Mouse (Mus musculus): ENCODE results near the gene Ttf1. TPM values are rescaled to one million over a fixed set of nuclear protein-coding genes. Genes with fewer than 3 reads are reported as not detected.
"Not testable (repeated sequence)": the region's sequence is repeated elsewhere in the genome, so short reads cannot be mapped to it uniquely, and the experiment has no call there.

Gene Ttf1
- polyA plus RNA-seq, 1 experiment: 3.2 TPM

GRCm38 (mm10) chr2:29053802-29054544, 6.1 kb upstream of the Ttf1 start:
- Histone ChIP-seq H3K27me3 (replicated peaks) (peaks cover 15% of the 10 kb centered on the region), H3K4me1 (peaks cover 34% of the 10 kb centered on the region), H3K4me3 (replicated peaks) (peak overlapping the region; percentile 93), H3K36me3 (replicated peaks; ENCODE audit: low read length) (no peaks in the 10 kb centered on the region), H3K9me3 (no peaks in the 10 kb centered on the region)
- no peak for TF ChIP-seq FLI1 (IDR thresholded peaks at IDR 0.05; ENCODE audit: low read length)
- no peak for TF ChIP-seq GATA1 (IDR thresholded peaks at IDR 0.05; ENCODE audit: borderline replicate concordance, low read length)

DNA sequence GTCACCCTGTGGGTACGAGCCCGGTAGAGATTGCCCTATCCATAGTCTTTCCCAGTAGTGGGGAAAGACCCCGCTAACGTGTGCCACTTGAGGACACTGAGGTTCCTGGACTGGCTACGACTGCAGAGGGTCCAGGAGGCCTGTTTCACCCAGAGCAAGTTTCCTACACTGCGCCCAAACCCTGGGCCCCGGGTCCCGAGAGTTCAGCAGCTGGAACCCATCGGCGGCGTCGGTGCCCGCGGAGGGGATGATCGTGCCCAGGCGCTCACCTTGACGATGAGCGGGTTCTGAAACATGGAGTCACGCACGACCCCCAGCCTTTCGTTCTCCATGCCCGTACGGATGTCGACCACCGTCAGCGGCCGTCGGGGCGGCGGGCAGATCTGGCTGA, 5.5 kb upstream of the Ttf1 start:
- Histone ChIP-seq H3K36me3 (replicated peaks; ENCODE audit: low read length) (no peaks in the 10 kb centered on the region), H3K9me3 (no peaks in the 10 kb centered on the region), H3K27me3 (replicated peaks) (peaks cover 15% of the 10 kb centered on the region), H3K4me3 (replicated peaks) (peak overlapping the region; percentile 93), H3K4me1 (peaks cover 29% of the 10 kb centered on the region)
- TF ChIP-seq GATA1 (IDR thresholded peaks at IDR 0.05; ENCODE audit: borderline replicate concordance, low read length): no peak

GRCm38 (mm10) chr2:29054991-29055390, 5.1 kb upstream of the Ttf1 start, which contains the start of gene Cfap77:
Cfap77 (minus strand) TSS chr2:29055066.
- Histone ChIP-seq H3K36me3 (replicated peaks; ENCODE audit: low read length) (no peaks in the 10 kb centered on the region), H3K9me3 (no peaks in the 10 kb centered on the region), H3K4me1 (peaks cover 31% of the 10 kb centered on the region), H3K27me3 (replicated peaks) (peaks cover 15% of the 10 kb centered on the region), H3K4me3 (replicated peaks) (peak within 1 kb of the TSS; percentile 93)
- TF ChIP-seq FLI1 (IDR thresholded peaks at IDR 0.05; ENCODE audit: low read length): no peak

- no peak for TF ChIP-seq FLI1 (IDR thresholded peaks at IDR 0.05; ENCODE audit: low read length)
- no peak for TF ChIP-seq GATA1 (IDR thresholded peaks at IDR 0.05; ENCODE audit: borderline replicate concordance, low read length)
- Histone ChIP-seq H3K27me3 (replicated peaks) (no peaks in the 10 kb centered on the region), H3K4me1 (peaks cover 56% of the 10 kb centered on the region), H3K4me3 (replicated peaks) (no peak overlapping the region), H3K9me3 (no peaks in the 10 kb centered on the region), H3K36me3 (replicated peaks; ENCODE audit: low read length) (peaks cover 77% of the 10 kb centered on the region)
Observed at GRCm38 (mm10) chr2:29065796-29066195, 5.7 kb downstream of the Ttf1 start.

DNA sequence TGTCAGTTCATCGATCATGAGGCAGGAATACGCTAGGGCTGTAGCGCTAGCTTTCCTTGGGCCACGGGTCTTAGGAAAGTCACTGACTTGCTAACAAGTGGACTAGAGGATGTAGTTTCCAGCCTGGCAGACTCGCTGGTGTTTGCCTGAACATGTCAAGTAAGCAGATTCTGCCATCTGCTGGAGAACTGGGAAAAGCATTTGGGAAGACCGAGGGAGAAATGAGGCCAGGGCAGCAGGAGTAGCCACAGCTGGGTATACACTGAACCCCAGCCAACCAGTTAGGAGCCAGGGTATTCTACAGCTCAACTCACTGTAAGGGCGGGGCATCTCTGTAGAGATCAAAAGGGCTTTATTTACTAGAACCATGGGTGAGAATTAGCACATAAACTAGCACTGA, 6.3 kb downstream of the Ttf1 start:
- Histone ChIP-seq H3K36me3 (replicated peaks; ENCODE audit: low read length) (peaks cover 83% of the 10 kb centered on the region), H3K9me3 (no peaks in the 10 kb centered on the region), H3K27me3 (replicated peaks) (no peaks in the 10 kb centered on the region), H3K4me1 (peaks cover 50% of the 10 kb centered on the region), H3K4me3 (replicated peaks) (peak overlapping the region; percentile 28)
- TF ChIP-seq GATA1 (IDR thresholded peaks at IDR 0.05; ENCODE audit: borderline replicate concordance, low read length) (no peak), FLI1 (IDR thresholded peaks at IDR 0.05; ENCODE audit: low read length) (no peak)

- Histone ChIP-seq H3K4me3 (replicated peaks) (no peak overlapping the region), H3K36me3 (replicated peaks; ENCODE audit: low read length) (peaks cover 95% of the 10 kb centered on the region), H3K4me1 (no peaks in the 10 kb centered on the region), H3K9me3 (no peaks in the 10 kb centered on the region), H3K27me3 (replicated peaks) (no peaks in the 10 kb centered on the region)
- no peak for TF ChIP-seq GATA1 (IDR thresholded peaks at IDR 0.05; ENCODE audit: borderline replicate concordance, low read length)
- TF ChIP-seq FLI1 (IDR thresholded peaks at IDR 0.05; ENCODE audit: low read length): no peak
Observed at GRCm38 (mm10) chr2:29074676-29075075, 14.6 kb downstream of the Ttf1 start.

DNA sequence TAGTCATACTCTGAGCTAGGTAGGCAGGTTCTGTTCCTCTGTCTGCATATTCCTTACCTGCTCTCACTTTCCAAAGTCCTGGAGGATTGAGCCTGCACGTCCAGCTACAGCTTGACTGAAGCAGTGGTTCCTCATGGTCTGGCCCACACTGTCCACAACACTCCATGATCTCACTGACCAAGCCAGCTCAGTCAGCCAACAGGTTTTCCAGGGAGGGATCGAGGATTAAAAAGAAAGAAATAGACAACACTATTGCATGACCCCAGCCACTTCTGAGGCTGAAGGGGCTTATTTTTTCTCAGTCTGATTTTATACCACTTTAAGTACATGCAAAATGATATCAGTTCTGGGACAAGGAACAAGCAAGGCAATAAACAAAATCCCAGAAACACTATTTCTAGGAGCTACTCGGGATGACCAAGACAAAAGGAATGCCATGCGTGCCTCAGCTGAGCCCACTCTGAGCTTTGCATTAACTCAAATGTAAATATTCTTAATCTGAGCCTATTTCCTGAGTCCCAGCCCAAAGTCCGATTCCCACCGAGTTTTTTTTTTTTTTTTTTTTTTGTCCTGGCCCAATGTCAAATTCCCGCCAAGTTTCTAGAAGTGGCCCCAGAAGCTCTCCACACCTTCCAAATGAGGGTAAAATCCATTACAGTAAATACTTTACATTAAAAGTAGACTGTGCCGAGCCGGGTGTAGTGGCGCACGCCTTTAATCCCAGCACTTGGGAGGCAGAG, 15.4 kb downstream of the Ttf1 start:
- no peaks in the 10 kb centered on the region for H3K9me3 ChIP-seq
- TF ChIP-seq GATA1 (IDR thresholded peaks at IDR 0.05; ENCODE audit: borderline replicate concordance, low read length) (no peak), FLI1 (IDR thresholded peaks at IDR 0.05; ENCODE audit: low read length) (no peak)
- no peak overlapping the region for H3K4me3 ChIP-seq (replicated peaks)
- peaks cover 95% of the 10 kb centered on the region for H3K36me3 ChIP-seq (replicated peaks; ENCODE audit: low read length)
- H3K27me3 ChIP-seq (replicated peaks): no peaks in the 10 kb centered on the region
- H3K4me1 ChIP-seq: no peaks in the 10 kb centered on the region

GRCm38 (mm10) chr2:29076226-29076625, 16.2 kb downstream of the Ttf1 start:
- H3K36me3 ChIP-seq (replicated peaks; ENCODE audit: low read length): peaks cover 95% of the 10 kb centered on the region
- TF ChIP-seq FLI1 (IDR thresholded peaks at IDR 0.05; ENCODE audit: low read length): no peak
- TF ChIP-seq GATA1 (IDR thresholded peaks at IDR 0.05; ENCODE audit: borderline replicate concordance, low read length): no peak
- no peaks in the 10 kb centered on the region for H3K9me3 ChIP-seq
- H3K4me3 ChIP-seq (replicated peaks): no peak overlapping the region
- H3K27me3 ChIP-seq (replicated peaks): no peaks in the 10 kb centered on the region
- no peaks in the 10 kb centered on the region for H3K4me1 ChIP-seq

- TF ChIP-seq FLI1 (IDR thresholded peaks at IDR 0.05; ENCODE audit: low read length): no peak
- TF ChIP-seq GATA1 (IDR thresholded peaks at IDR 0.05; ENCODE audit: borderline replicate concordance, low read length): no peak
- H3K4me3 ChIP-seq (replicated peaks): no peak overlapping the region
- H3K36me3 ChIP-seq (replicated peaks; ENCODE audit: low read length): peaks cover 96% of the 10 kb centered on the region
- no peaks in the 10 kb centered on the region for H3K4me1 ChIP-seq
- H3K27me3 ChIP-seq (replicated peaks): no peaks in the 10 kb centered on the region
- no peaks in the 10 kb centered on the region for H3K9me3 ChIP-seq
Observed at GRCm38 (mm10) chr2:29081965-29082364, 21.9 kb downstream of the Ttf1 start.

DNA sequence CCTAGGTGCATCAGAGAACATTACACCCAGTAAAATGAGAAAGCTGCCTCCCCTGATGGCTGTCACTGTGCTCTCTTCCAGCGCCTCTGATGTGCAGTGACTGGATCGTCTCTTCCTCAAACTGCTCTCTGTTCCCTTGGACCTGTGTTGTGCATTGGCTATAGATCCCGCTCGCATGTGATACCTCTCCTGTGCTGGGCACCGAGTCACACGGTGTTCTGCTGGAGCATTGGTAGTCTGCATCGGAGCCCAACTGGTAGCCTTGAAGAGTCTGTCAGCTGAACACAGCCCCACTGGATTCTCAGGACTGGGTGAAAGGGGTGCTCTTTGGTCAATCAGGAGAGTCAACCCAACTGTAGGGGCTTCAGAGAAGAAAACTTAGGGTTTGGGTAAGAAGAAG, 26.0 kb downstream of the Ttf1 start:
- no peaks in the 10 kb centered on the region for H3K4me1 ChIP-seq
- TF ChIP-seq FLI1 (IDR thresholded peaks at IDR 0.05; ENCODE audit: low read length) (no peak), GATA1 (IDR thresholded peaks at IDR 0.05; ENCODE audit: borderline replicate concordance, low read length) (no peak)
- H3K27me3 ChIP-seq (replicated peaks): no peaks in the 10 kb centered on the region
- peaks cover 67% of the 10 kb centered on the region for H3K36me3 ChIP-seq (replicated peaks; ENCODE audit: low read length)
- no peak overlapping the region for H3K4me3 ChIP-seq (replicated peaks)
- H3K9me3 ChIP-seq: peaks cover 4% of the 10 kb centered on the region; the same call in 1 of the 2 replicates

- not testable (repeated sequence) for H3K9me3 ChIP-seq; H3K4me1 ChIP-seq; H3K27me3 ChIP-seq (replicated peaks); H3K4me3 ChIP-seq (replicated peaks)
- peaks cover 35% of the 10 kb centered on the region for H3K36me3 ChIP-seq (replicated peaks; ENCODE audit: low read length)
Observed at GRCm38 (mm10) chr2:29089276-29089675, 29.2 kb downstream of the Ttf1 start.
